Mouse (Mus musculus) stomach, postnatal 0 days (tissue): ENCODE data around the gene Fgfr2.
A peak's percentile ranks its signal among the peaks of the same experiment; 100 is the strongest.

ENCODE experiments used
- CTCF ChIP-seq: IDR thresholded peaks from 2 replicates; pipeline ENCODE4 v1.5.1; 2016; ENCODE audit warnings: antibody characterized with exemption, low read depth, mild to moderate bottlenecking, moderate library complexity
- EP300 ChIP-seq: optimal IDR thresholded peaks from 2 replicates; pipeline ENCODE3; 2016; ENCODE audit warnings: antibody characterized with exemption

DNA sequence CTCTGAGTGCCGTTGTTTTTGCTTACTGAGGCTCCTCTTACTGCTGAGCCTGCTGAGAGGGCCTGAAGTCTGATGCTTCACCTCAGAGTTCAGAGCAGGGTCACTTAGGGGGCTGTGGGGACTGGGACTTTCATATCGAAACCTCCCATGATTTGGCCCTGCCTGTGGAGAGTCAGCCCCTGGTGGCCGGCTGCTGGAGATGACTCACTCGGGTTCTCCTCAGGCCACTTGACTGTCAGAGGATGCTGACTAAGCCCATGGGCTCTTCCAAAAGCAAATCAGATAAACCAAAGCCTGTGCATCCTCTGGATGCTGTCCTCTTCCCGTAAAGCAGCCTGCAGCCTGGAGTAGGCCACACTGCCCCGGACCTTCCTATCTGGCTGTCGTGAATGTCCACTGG, 2154.6 kb downstream of the Fgfr2 start:
- TF ChIP-seq CTCF (peak; percentile 60), EP300 (no peak)
